Mouse (Mus musculus): Measurements from ENCODE around the gene Cdc42bpg. TPM values are rescaled to one million over a fixed set of nuclear protein-coding genes. Genes with fewer than 3 reads are reported as not detected.
A peak's percentile ranks its signal among the peaks of the same experiment; 100 is the strongest.

Cdc42bpg gene
- total and polyA plus RNA-seq, 3 experiments, result 7.0 to 13.9 (median 11.7) TPM

- H3K27ac ChIP-seq, result peak overlapping the region; percentile 97
- WGBS, result 57% methylated on average over 5 of the region's 5 CpGs
Observed at GRCm38 (mm10) chr19:6296551-6297210, 9.6 kb upstream of the Cdc42bpg start.

GRCm38 (mm10) chr19:6297641-6298040 is 8.6 kb upstream of the Cdc42bpg start:
- no peaks in the 10 kb centered on the region for H3K27me3 ChIP-seq (ENCODE audit: control insufficient read depth, insufficient read depth, low read length)
- TF ChIP-seq CTCF (IDR thresholded peaks at IDR 0.05) (no peak), EP300 (IDR thresholded peaks at IDR 0.05; ENCODE audit: insufficient read depth, low read depth, low read length) (peak; percentile 27; the same call in 1 of the 2 replicates), POLR2A (IDR thresholded peaks at IDR 0.05; ENCODE audit: insufficient read depth, low read depth, low read length) (no peak)
- H3K4me3 ChIP-seq, result no peak overlapping the region
- no peaks in the 10 kb centered on the region; the same call in none of the 2 replicates for H3K79me2 ChIP-seq (replicated peaks; ENCODE audit: control insufficient read depth, insufficient read depth, low read length)
- peaks cover 55% of the 10 kb centered on the region for H3K4me1 ChIP-seq (ENCODE audit: control insufficient read depth, insufficient read depth, low read length)
- peak; percentile 61 to 79 for DNase-seq
- intact Hi-C loops (cut with DNase I), result no loop called here
- WGBS, result 62% methylated on average over 9 of the region's 9 CpGs
- H3K27ac ChIP-seq, result peak overlapping the region; percentile 97
- peaks cover 52% of the 10 kb centered on the region for H3K36me3 ChIP-seq (ENCODE audit: control insufficient read depth, insufficient read depth, low read length)
- no peak overlapping the region for H3K9ac ChIP-seq (ENCODE audit: low read depth, low read length)

More at GRCm38 (mm10) chr19:6296551-6297210, 9.6 kb upstream of the Cdc42bpg start:
- DNase-seq, result no peak
- no peaks in the 10 kb centered on the region for H3K27me3 ChIP-seq (ENCODE audit: control insufficient read depth, insufficient read depth, low read length)
- no peak for TF ChIP-seq CTCF (IDR thresholded peaks at IDR 0.05)
- no peak for TF ChIP-seq POLR2A (IDR thresholded peaks at IDR 0.05; ENCODE audit: insufficient read depth, low read depth, low read length)
- TF ChIP-seq EP300 (IDR thresholded peaks at IDR 0.05; ENCODE audit: insufficient read depth, low read depth, low read length), result no peak
- peaks cover 52% of the 10 kb centered on the region for H3K36me3 ChIP-seq (ENCODE audit: control insufficient read depth, insufficient read depth, low read length)
- H3K79me2 ChIP-seq (replicated peaks; ENCODE audit: control insufficient read depth, insufficient read depth, low read length), result no peaks in the 10 kb centered on the region; the same call in none of the 2 replicates
- intact Hi-C loops (cut with DNase I), result no loop called here
- H3K9ac ChIP-seq (ENCODE audit: low read depth, low read length), result no peak overlapping the region
- peaks cover 61% of the 10 kb centered on the region for H3K4me1 ChIP-seq (ENCODE audit: control insufficient read depth, insufficient read depth, low read length)
- no peak overlapping the region for H3K4me3 ChIP-seq

GRCm38 (mm10) chr19:6299003-6299402 is 7.3 kb upstream of the Cdc42bpg start:
- H3K4me3 ChIP-seq, result no peak overlapping the region
- DNase-seq, result peak in 1 of 2 experiments; percentile 27
- 42% methylated on average over 4 of the region's 4 CpGs for WGBS
- H3K27ac ChIP-seq, result peak overlapping the region; percentile 97
- peak overlapping the region; percentile 11; the same call in 1 of the 2 replicates for H3K9ac ChIP-seq (ENCODE audit: low read depth, low read length)
- H3K79me2 ChIP-seq (replicated peaks; ENCODE audit: control insufficient read depth, insufficient read depth, low read length), result no peaks in the 10 kb centered on the region; the same call in none of the 2 replicates
- H3K4me1 ChIP-seq (ENCODE audit: control insufficient read depth, insufficient read depth, low read length), result peaks cover 60% of the 10 kb centered on the region
- intact Hi-C loops (cut with DNase I), result no loop called here
- H3K27me3 ChIP-seq (ENCODE audit: control insufficient read depth, insufficient read depth, low read length), result no peaks in the 10 kb centered on the region
- TF ChIP-seq POLR2A (IDR thresholded peaks at IDR 0.05; ENCODE audit: insufficient read depth, low read depth, low read length) (no peak), EP300 (IDR thresholded peaks at IDR 0.05; ENCODE audit: insufficient read depth, low read depth, low read length) (no peak), CTCF (IDR thresholded peaks at IDR 0.05) (no peak)
- H3K36me3 ChIP-seq (ENCODE audit: control insufficient read depth, insufficient read depth, low read length), result peaks cover 47% of the 10 kb centered on the region

GRCm38 (mm10) chr19:6299450-6300267 is 6.6 kb upstream of the Cdc42bpg start:
- H3K27me3 ChIP-seq (ENCODE audit: control insufficient read depth, insufficient read depth, low read length), result no peaks in the 10 kb centered on the region
- TF ChIP-seq CTCF (IDR thresholded peaks at IDR 0.05) (no peak), EP300 (IDR thresholded peaks at IDR 0.05; ENCODE audit: insufficient read depth, low read depth, low read length) (peak; percentile 56; the same call in 1 of the 2 replicates), POLR2A (IDR thresholded peaks at IDR 0.05; ENCODE audit: insufficient read depth, low read depth, low read length) (0 out of 2 replicates have a peak, but pooled peaks have one; percentile 51)
- H3K4me1 ChIP-seq (ENCODE audit: control insufficient read depth, insufficient read depth, low read length), result peaks cover 61% of the 10 kb centered on the region
- DNase-seq, result peak; percentile 62 to 71
- H3K36me3 ChIP-seq (ENCODE audit: control insufficient read depth, insufficient read depth, low read length), result peaks cover 47% of the 10 kb centered on the region
- 46% methylated on average over 7 of the region's 7 CpGs for WGBS
- H3K79me2 ChIP-seq (replicated peaks; ENCODE audit: control insufficient read depth, insufficient read depth, low read length), result no peaks in the 10 kb centered on the region; the same call in 1 of the 2 replicates
- H3K9ac ChIP-seq (ENCODE audit: low read depth, low read length), result peak overlapping the region; percentile 63
- no peak overlapping the region for H3K4me3 ChIP-seq
- H3K27ac ChIP-seq, result peak overlapping the region; percentile 97
- intact Hi-C loops (cut with DNase I), result loop anchor here (1.0 kb wide), 1 partner anchor 11 kb away; no protein-coding TSS in a partner anchor

- no peaks in the 10 kb centered on the region for H3K27me3 ChIP-seq (ENCODE audit: control insufficient read depth, insufficient read depth, low read length)
- H3K79me2 ChIP-seq (replicated peaks; ENCODE audit: control insufficient read depth, insufficient read depth, low read length), result no peaks in the 10 kb centered on the region; the same call in 1 of the 2 replicates
- 31% methylated on average over 7 of the region's 7 CpGs for WGBS
- TF ChIP-seq CTCF (IDR thresholded peaks at IDR 0.05) (no peak), EP300 (IDR thresholded peaks at IDR 0.05; ENCODE audit: insufficient read depth, low read depth, low read length) (peak; percentile 97), POLR2A (IDR thresholded peaks at IDR 0.05; ENCODE audit: insufficient read depth, low read depth, low read length) (peak; percentile 63)
- peaks cover 57% of the 10 kb centered on the region for H3K4me1 ChIP-seq (ENCODE audit: control insufficient read depth, insufficient read depth, low read length)
- H3K4me3 ChIP-seq, result no peak overlapping the region
- peak overlapping the region; percentile 35; the same call in 1 of the 2 replicates for H3K9ac ChIP-seq (ENCODE audit: low read depth, low read length)
- peak; percentile 69 to 79 for DNase-seq
- H3K27ac ChIP-seq, result peak overlapping the region; percentile 97
- intact Hi-C loops (cut with DNase I), result loop anchor here (1.0 kb wide), 1 partner anchor 12 kb away; no protein-coding TSS in a partner anchor
- peaks cover 41% of the 10 kb centered on the region for H3K36me3 ChIP-seq (ENCODE audit: control insufficient read depth, insufficient read depth, low read length)
Observed at GRCm38 (mm10) chr19:6300402-6300841, 5.8 kb upstream of the Cdc42bpg start.
